Mouse (Mus musculus) cerebellum, adult 8-10 months (tissue): ENCODE results near the gene Stk11ip.
A peak's percentile ranks its signal among the peaks of the same experiment; 100 is the strongest.

Experiments used
- DNase-seq: peaks from one replicate; pipeline ENCODE4 v3.0.0; 2022

The Stk11ip gene

GRCm38 (mm10) chr1:75504256-75505045, 16.9 kb upstream of the Stk11ip start:
- no peak for DNase-seq

DNA sequence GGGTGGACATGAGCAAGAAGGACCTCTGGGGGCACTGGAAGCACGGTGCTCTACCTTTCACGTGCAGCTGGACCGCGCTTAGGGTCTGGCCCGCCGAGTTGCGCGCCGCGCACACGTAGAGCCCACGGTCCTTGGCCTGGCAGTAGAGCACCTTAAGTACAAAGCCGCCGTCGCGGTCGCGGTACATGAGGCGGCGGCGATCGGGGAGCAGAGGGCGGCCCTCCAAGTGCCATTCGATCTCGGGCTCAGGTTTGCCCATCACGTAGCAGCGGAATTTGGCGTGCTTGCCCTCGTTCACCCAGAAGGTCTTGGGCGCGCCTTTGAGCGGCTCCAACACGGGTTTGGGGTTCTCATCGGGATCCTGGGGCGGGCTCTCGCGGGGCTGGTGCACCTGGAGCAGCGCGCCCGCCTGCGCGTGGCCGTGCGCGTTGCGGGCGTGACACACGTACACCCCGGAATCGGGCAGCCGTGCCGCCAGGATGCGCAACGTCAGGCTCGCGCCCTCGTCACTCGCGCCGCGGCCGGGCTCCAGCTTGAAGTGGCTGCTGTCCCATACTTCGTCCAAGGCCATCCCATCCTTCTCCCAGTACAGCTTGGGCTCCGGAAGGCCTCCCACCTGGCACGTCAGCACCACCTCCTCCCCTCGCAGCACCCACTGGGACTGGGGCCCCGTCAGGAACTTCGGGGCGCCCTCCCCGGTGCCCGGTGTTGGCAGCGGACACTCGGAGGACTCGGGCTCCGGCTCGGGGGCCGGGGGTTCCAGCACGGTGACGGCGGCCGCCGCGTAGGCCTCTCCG, 16.0 kb upstream of the Stk11ip start:
- DNase-seq: peak; percentile 87

DNA sequence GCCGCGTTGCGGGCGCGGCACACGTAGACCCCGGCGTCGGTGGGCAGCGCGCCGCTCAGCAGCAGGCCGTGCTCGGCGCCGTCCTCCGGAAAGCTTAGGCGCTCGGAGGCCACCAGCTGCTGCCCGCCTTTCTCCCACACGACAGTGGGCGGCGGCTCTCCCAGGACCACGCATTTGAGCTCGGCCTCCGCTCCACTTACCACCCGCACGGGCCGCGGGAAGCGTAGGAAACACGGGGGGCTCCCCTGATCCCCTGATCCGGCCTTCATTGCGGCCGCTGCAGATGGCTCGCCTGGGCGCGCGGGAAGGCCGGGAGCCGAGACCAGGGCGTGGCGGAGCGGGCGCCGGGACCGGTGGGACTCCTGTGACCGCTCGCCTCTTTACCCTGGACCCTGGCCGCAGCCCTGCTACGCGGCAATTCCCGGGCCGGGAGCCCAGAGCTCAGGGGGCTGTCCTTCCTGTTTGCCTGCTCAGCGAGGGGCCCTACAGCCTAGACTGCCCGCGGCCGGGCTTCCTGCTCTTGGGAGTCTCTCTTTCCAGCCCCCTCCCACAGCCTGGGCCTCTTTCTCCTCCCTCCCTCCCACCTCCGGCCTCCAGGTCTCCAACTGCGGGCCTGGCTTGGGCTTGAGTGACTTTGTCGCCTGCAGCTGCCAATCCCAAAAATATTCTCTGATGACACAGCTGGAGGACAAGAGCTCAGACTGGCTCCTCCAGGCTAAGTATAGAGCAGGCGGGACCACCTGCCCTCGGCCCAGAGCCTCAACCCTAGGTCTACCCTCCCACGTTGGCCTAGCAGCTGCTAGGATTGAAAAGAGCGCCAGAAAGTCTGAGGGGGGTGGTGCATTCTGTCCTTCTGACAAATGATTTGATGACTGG, 15.1 kb upstream of the Stk11ip start, which contains the start of gene Obsl1:
TSS of gene Obsl1 (minus strand) at position 497 of the 876 bp plus-strand sequence.
- no peak for DNase-seq

DNA sequence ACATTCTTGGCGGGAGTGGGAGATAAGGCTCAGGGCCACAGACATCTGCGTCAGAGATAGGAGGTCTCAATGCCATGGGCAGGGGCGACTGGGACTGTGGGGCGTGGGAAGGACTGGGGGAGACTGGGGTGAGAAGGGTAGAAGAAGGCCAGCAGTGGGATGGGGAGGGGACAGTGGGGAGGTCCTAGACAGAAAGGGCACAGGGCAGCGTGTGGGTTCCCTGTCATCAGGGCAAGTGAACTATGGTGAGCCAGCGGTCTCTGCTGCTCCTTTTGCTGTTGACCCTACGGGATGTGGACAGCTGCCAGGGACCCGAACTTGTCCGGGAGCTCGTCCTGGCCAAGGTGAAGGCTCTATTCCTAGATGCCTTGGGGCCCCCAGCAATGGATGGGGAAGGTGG, 14.3 kb upstream of the Stk11ip start, which contains the start of gene Inha:
TSS of gene Inha (plus strand) at position 72 of the 400 bp plus-strand sequence.
- DNase-seq: no peak

DNA sequence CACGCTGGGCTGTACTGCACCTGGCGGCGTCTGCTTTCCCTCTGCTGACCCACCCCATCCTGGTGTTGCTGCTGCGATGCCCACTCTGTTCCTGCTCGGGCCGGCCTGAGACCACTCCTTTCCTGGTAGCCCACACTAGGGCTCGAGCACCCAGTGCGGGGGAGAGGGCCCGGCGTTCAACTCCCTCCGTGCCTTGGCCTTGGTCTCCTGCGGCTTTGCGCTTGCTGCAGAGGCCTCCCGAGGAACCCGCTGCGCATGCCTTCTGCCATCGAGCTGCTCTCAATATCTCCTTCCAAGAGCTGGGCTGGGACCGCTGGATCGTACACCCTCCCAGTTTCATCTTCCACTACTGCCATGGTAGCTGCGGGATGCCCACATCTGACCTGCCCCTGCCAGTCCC, 11.7 kb upstream of the Stk11ip start:
- DNase-seq: no peak

DNA sequence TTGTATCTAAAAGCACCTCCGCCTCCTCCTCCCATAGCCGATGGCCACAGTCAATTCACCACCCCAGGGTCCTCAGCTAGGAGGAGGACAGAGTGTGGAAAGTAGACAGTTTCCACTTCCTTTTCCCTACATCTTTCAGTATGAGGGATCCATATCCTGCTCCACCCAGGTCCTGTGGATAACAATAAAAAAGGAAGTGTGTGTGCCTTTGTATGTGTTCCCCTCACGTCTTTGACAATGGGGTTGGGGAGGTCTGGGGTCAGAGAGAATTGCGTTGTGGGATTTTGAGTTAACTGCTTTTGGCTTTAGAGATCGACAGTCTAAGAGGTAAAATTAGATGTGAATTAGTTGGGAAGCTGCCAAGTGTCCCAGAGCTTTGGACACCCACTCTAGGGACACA, 11.2 kb upstream of the Stk11ip start:
- no peak for DNase-seq

- DNase-seq: no peak
These were observed 9.7 kb upstream of the Stk11ip start for GRCm38 (mm10) chr1:75511437-75512210.

DNA sequence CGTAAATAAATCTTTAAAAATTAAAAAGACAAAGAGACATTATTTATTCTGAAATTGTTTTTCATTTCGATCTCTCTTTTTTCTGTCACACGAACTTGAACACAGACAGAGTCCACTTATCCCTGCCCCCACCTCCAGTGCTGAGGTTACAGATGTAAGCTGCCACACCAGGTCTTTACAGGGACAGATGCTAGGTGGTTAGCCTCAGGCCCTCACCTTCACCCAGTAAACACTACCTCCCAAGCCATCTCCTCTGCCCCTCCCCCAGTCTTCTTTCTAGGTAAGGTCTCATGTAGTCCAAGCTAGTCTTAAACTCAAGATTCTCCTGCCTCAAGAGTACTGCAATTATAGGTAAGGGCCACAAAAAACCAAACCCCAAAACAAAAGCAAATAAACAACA, 8.8 kb upstream of the Stk11ip start:
- DNase-seq: no peak

DNA sequence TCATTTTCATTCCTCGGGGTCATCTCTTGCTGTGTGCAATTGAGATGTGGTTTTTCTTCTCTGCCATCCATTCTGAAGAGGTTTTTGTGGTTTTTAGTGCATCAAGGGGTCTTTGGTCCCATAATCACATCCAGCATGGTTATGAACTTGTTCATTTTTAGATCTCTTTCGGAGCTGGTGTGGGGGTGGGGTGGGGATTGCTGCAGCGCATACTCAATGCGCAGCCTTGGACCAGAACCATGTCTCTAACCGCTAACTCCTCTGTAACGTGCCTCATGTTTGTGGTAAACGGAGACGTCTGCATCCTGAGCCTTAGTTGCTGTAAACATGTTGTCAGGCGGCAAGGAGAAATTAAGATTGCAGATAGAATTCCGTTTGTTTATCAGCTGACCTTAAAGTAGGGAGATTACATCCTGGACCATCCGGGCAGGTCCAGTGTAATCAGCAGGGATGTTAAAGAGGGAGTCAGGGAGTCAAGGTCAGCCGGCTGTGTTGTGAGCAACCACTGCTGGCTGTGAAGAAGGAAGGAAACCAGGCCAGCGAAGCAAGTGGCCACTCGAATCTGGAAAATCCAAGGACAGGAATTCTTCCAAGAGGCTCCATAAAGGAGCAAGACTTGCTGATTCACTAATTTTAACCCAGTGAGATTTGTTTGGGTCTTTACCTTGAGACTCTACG, 4.5 kb upstream of the Stk11ip start:
- DNase-seq: no peak

DNA sequence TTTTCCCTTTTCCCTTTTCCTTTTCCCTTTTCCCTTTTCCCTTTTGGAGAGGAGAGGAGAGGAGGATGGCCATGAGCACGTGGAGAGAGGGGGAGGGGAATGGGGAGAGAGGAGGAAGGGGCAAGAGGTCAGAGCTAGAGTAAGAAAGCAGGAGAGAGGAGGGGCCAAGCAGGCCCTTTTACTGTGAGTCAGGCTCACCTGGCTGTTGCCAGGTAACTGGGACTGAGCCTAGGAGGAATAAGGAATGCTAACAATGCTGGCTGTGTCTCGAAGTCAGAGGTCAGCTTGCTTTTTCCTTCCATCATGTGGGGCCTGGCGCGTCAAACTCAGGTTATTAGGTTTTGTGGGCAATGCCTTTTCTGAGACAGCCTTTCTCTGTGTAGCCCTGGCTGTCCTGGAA, 3.3 kb upstream of the Stk11ip start:
- DNase-seq: no peak

GRCm38 (mm10) chr1:75518427-75518826, 2.9 kb upstream of the Stk11ip start:
- DNase-seq: no peak

- no peak for DNase-seq
These were observed 1.8 kb upstream of the Stk11ip start for GRCm38 (mm10) chr1:75519576-75519975.

DNA sequence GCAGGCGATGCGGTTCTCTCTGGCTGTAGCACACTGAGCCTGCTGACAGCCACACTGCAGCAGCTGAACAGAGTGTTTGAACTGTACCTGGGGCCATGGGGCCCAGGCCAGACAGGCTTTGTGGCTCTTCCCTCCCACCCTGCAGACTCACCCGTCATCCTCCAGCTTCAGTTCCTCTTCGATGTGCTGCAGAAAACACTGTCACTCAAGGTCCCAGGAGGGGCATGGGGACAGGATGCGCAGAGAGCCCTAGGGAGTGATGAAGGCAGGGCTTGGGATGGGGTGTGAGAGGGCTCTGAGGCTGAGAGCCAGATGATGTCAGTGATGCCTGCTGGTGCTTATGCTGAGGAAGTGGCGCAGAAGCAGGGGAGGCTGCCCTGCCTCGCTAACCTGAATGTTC, 3.4 kb downstream of the Stk11ip start:
- no peak for DNase-seq

DNA sequence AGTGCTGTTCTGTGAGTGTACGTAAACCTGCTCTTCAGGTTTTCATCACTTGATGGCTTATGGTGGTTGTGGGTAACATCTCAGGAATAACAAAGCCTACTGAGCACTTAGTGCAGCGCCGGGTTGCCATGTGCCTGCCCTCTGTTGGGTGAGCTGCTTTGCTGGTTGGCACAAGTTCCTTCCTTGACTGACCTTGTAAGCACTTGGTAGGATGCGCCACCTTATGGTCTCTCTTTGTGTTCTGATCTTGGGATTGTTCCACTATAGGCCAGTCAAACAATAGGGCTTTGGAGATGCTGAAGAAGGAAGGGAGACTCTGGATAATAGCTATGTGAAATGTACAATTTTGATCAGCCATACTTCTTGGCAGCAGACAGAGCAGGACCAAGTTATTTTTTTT, 9.2 kb downstream of the Stk11ip start:
- no peak for DNase-seq

DNA sequence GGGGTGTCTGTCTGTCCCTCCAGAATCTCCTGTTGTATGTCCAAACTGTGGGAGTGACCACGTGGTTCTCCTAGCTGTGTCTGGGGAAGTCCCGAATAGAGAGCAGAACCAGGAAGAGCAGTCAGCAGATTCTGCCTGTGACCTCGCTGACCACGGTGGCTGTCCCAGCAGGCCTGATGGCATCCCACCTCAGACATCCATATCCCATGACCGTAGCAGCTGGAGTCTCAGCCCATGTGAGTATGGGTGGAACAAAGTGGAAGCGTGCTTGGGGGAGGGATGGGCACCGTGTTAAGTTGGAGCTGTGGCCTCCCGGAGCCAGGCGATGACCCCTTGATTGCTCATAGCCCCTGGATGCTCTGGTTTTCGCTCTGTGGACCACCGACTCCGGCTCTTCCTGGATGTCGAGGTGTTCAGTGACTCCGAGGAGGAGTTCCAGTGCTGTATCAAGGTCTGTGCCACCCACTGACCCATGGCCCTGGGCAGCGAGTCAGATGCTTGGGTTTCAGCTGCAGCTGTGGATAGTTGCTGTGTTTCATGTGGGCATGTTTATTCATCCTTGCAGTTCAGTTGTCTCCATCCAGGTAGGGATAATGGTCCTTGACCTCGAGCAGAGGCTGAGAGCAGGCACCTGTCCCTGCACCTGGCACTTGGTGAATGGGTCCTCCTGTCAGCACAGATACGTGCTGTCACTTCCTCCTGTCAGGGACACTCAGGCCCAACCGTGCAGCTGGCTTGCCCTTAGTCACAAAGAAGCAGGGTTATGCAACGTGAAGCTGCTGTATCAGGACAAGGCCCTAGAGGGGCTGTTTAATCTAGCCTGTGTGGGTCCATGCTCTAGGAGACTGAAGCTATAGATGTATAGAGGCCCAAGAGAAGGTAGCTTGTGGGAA, 11.2 kb downstream of the Stk11ip start:
- no peak for DNase-seq

GRCm38 (mm10) chr1:75533325-75534252, 12.3 kb downstream of the Stk11ip start:
- DNase-seq: no peak

DNA sequence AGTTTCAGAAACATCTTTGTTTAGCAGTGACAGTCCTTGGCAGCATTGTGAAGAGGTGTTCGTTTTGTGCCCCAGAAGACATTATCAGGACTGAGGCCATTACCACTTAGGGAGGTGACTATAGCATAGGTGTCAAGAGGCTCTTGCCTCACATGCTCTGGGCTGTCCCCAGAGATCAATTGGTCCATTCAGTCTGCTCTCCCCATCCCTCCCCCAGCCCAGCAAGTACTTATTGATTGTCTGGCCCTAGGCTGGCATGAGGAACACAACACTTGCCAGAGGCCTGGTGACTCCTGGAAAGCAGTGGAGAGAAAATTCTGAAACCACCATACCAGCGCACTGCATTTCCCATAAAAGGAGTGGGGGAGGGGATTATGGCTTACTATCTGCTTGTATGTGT, 16.3 kb downstream of the Stk11ip start:
- DNase-seq: no peak

- no peak for DNase-seq
These were observed 17.4 kb downstream of the Stk11ip start for GRCm38 (mm10) chr1:75538597-75539190.

DNA sequence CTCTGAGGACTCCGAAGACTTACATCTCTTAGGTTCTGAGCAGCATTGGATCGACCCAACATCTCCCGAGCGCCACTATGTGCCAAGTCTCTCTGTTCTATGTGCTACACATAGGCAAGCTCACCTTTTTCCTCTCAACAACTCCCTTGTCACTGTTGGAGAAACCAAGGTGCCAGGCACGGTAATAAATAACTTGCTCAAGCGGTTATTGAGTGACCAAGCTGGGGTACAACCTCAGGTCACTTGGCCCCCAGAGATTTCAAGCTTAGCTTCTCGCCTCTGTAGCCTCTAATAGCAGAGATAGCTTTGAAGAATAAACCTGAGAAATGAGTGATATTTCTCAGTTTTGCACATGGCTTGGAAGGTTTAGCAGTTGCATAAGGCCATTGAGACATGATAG, 20.2 kb downstream of the Stk11ip start:
- no peak for DNase-seq
